Mouse (Mus musculus) urinary bladder, postnatal 4 days (tissue): ENCODE measurements at regions not wholly inside any gene's neighbourhood (a gene's known extent, or its start where the extent isn't known, plus 50 kb on each side); places are given as distances from the start of the nearest gene placed in this dataset.

ENCODE experiments used
- DNase-seq, 2 experiments: peaks; one replicate each; pipeline ENCODE4 v3.0.0; 2021 to 2022; ENCODE audit warnings: low spot score in 2 of 2

DNA sequence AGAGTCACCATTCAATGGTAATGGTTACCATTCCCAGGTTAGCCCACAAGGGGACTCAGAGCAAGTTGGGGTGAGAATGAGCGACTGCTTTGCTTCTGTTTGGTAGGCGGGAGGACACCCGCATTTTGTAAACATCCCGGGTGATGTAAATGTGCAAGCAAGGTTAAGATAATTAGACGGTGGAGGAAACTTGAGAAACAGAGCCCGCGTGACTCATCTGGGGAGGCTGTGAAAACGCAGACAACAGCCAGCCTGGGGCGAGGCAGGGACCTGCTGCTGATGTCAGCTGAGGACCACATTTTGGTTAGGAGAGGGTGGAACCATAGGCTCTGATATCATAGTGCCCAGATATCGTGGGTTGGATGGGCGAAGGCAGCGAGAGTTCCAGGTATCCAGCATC lies 52.6 kb upstream of the Zbtb40 start:
- no peak for DNase-seq

DNA sequence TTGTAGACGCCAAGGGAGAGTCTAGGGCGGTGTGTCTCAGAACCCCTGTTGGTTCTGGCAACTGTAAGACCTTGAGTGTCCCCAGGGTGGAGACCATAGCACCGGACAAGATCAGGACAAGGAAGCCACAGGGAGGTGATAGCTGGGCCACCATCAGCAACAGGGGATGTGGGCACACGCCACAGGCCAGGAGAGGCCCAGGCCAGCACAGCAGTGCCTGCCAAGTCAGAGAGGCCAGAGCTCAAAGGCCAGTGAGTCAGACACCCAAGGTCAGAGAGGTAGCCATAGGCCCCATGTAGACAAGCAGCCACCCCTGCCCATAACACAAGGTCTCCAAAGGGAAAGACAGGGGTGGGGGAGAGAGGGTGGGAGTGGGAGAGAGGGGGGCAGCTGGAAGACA lies 52.2 kb upstream of the Zbtb40 start:
- DNase-seq: no peak
